Comparison of ENCODE assay signal across 8 mouse cellular contexts in genomic region chr19:5016782-5017181, GRCm38 (mm10). TPM values are rescaled to one million over a fixed set of nuclear protein-coding genes. Genes with fewer than 3 reads are reported as not detected.
A peak's percentile ranks its signal among the peaks of the same experiment; 100 is the strongest.
DNase-seq lines count a peak whose midpoint lies in the region; ATAC-seq and TF ChIP-seq lines count a peak whose summit lies in the region.

No protein-coding gene starts in this region.

- ATAC-seq in midbrain, embryonic 11.5 days (ENCODE audit: low FRiP score), result no peak
- no peak for ATAC-seq in midbrain, embryonic 13.5 days
- ATAC-seq in forebrain, embryonic 14.5 days, result no peak
- ATAC-seq in liver, embryonic 12.5 days, result no peak
- ATAC-seq in neural tube, embryonic 13.5 days (ENCODE audit: low read depth), result no peak

- H3K36me3 ChIP-seq in midbrain, embryonic 11.5 days (ENCODE audit: control insufficient read depth, insufficient read depth, low read length), result no peaks in the 10 kb centered on the region
- H3K36me3 ChIP-seq in midbrain, embryonic 13.5 days, result no peaks in the 10 kb centered on the region
- H3K36me3 ChIP-seq in forebrain, embryonic 14.5 days (ENCODE audit: control insufficient read depth, insufficient read depth, low read length), result no peaks in the 10 kb centered on the region
- H3K36me3 ChIP-seq in liver, embryonic 12.5 days, result no peaks in the 10 kb centered on the region
- no peaks in the 10 kb centered on the region for H3K36me3 ChIP-seq in neural tube, embryonic 13.5 days

- peak; percentile 61 for TF ChIP-seq CTCF in bone marrow macrophage, adult 2 months (IDR thresholded peaks at IDR 0.05; ENCODE audit: low read depth, low read length)

- H3K27me3 ChIP-seq in midbrain, embryonic 11.5 days (ENCODE audit: control insufficient read depth, insufficient read depth, low read length), result no peaks in the 10 kb centered on the region
- H3K27me3 ChIP-seq in midbrain, embryonic 13.5 days, result peaks cover 3% of the 10 kb centered on the region; the same call in 1 of the 2 replicates
- no peaks in the 10 kb centered on the region; the same call in 1 of the 2 replicates for H3K27me3 ChIP-seq in forebrain, embryonic 14.5 days (replicated peaks; ENCODE audit: control insufficient read depth, insufficient read depth, low read length)
- peaks cover 14% of the 10 kb centered on the region; the same call in 1 of the 2 replicates for H3K27me3 ChIP-seq in liver, embryonic 12.5 days (replicated peaks)
- H3K27me3 ChIP-seq in neural tube, embryonic 13.5 days, result no peaks in the 10 kb centered on the region; the same call in 1 of the 2 replicates

- 21% methylated on average over 12 of the region's 12 CpGs for WGBS in midbrain, embryonic 11.5 days
- 25% methylated on average over 12 of the region's 12 CpGs for WGBS in midbrain, embryonic 13.5 days
- WGBS in forebrain, embryonic 14.5 days, result 19% methylated on average over 12 of the region's 12 CpGs
- 17% methylated on average over 12 of the region's 12 CpGs for WGBS in liver, embryonic 12.5 days (ENCODE audit: insufficient replicate concordance)
- whole genome bisulfite sequencing in neural tube, embryonic 13.5 days, result 24% methylated on average over 12 of the region's 12 CpGs

- no peak overlapping the region for H3K9ac ChIP-seq in midbrain, embryonic 11.5 days (ENCODE audit: low read length)
- no peak overlapping the region for H3K9ac ChIP-seq in midbrain, embryonic 13.5 days (replicated peaks)
- H3K9ac ChIP-seq in forebrain, embryonic 14.5 days (ENCODE audit: low read length), result no peak overlapping the region
- no peak overlapping the region for H3K9ac ChIP-seq in liver, embryonic 12.5 days
- H3K9ac ChIP-seq in neural tube, embryonic 13.5 days, result no peak overlapping the region

- H3K4me1 ChIP-seq in midbrain, embryonic 11.5 days (ENCODE audit: control insufficient read depth, insufficient read depth, low read length), result no peaks in the 10 kb centered on the region
- H3K4me1 ChIP-seq in midbrain, embryonic 13.5 days (replicated peaks), result no peaks in the 10 kb centered on the region
- H3K4me1 ChIP-seq in bone marrow macrophage, adult 2 months (ENCODE audit: control insufficient read depth, insufficient read depth, low read length), result peaks cover 22% of the 10 kb centered on the region
- H3K4me1 ChIP-seq in forebrain, embryonic 14.5 days (ENCODE audit: control insufficient read depth, insufficient read depth, low read length), result no peaks in the 10 kb centered on the region
- no peaks in the 10 kb centered on the region for H3K4me1 ChIP-seq in liver, embryonic 12.5 days
- peaks cover 5% of the 10 kb centered on the region; the same call in 1 of the 2 replicates for H3K4me1 ChIP-seq in neural tube, embryonic 13.5 days (replicated peaks)

- TF ChIP-seq POLR2A in bone marrow macrophage, adult 2 months (IDR thresholded peaks at IDR 0.05; ENCODE audit: borderline replicate concordance, low read depth, low read length), result no peak

- no peak overlapping the region for H3K4me3 ChIP-seq in midbrain, embryonic 11.5 days (ENCODE audit: low read depth, low read length)
- H3K4me3 ChIP-seq in midbrain, embryonic 13.5 days (replicated peaks), result no peak overlapping the region
- H3K4me3 ChIP-seq in bone marrow macrophage, adult 2 months (ENCODE audit: insufficient read depth, low read length), result no peak overlapping the region
- H3K4me3 ChIP-seq in forebrain, embryonic 14.5 days (ENCODE audit: low read depth, low read length), result no peak overlapping the region
- no peak overlapping the region for H3K4me3 ChIP-seq in liver, embryonic 12.5 days
- no peak overlapping the region for H3K4me3 ChIP-seq in neural tube, embryonic 13.5 days

- no peaks in the 10 kb centered on the region for H3K9me3 ChIP-seq in midbrain, embryonic 11.5 days (ENCODE audit: control insufficient read depth, low read length)
- no peaks in the 10 kb centered on the region for H3K9me3 ChIP-seq in midbrain, embryonic 13.5 days
- H3K9me3 ChIP-seq in forebrain, embryonic 14.5 days (replicated peaks; ENCODE audit: control insufficient read depth, low read length), result no peaks in the 10 kb centered on the region
- no peaks in the 10 kb centered on the region for H3K9me3 ChIP-seq in liver, embryonic 12.5 days (replicated peaks)
- H3K9me3 ChIP-seq in neural tube, embryonic 13.5 days, result no peaks in the 10 kb centered on the region

- H3K27ac ChIP-seq in midbrain, embryonic 11.5 days (ENCODE audit: low read depth, low read length), result no peak overlapping the region
- no peak overlapping the region for H3K27ac ChIP-seq in midbrain, embryonic 13.5 days
- no peak overlapping the region for H3K27ac ChIP-seq in bone marrow macrophage, adult 2 months (ENCODE audit: insufficient read depth, low read depth, low read length)
- no peak overlapping the region for H3K27ac ChIP-seq in forebrain, embryonic 14.5 days (ENCODE audit: low read depth, low read length)
- no peak overlapping the region for H3K27ac ChIP-seq in liver, embryonic 12.5 days
- peak overlapping the region; percentile 23; the same call in 1 of the 2 replicates for H3K27ac ChIP-seq in neural tube, embryonic 13.5 days (replicated peaks)

- no peak overlapping the region for H3K4me2 ChIP-seq in midbrain, embryonic 11.5 days
- H3K4me2 ChIP-seq in midbrain, embryonic 13.5 days (replicated peaks), result no peak overlapping the region
- H3K4me2 ChIP-seq in forebrain, embryonic 14.5 days (ENCODE audit: low read length), result no peak overlapping the region
- peak overlapping the region; percentile 28; the same call in 1 of the 2 replicates for H3K4me2 ChIP-seq in liver, embryonic 12.5 days
- no peak overlapping the region for H3K4me2 ChIP-seq in neural tube, embryonic 13.5 days

- peak; percentile 91 for DNase-seq in midbrain, embryonic 11.5 days (ENCODE audit: low spot score, missing footprints)
- peak; percentile 79 for DNase-seq in forebrain, embryonic 14.5 days (ENCODE audit: low spot score)
- peak; percentile 85 for DNase-seq in induced T-regulatory cell, adult 2 months (ENCODE audit: low read depth)
- DNase-seq in thymus, postnatal 36 days, result peak; percentile 69 to 74

RNA-seq across cellular contexts. Expression of gene Slc29a2, which starts 6.9 kb away (rescaled TPM):
- 4.2 TPM in 2 replicates for polyA plus RNA-seq in midbrain, embryonic 11.5 days (2014; fragmentation: Nextera tagmentation; extraction: Ambion mirVana)
- 7.8 TPM in 2 replicates for polyA plus RNA-seq in midbrain, embryonic 13.5 days (2015; fragmentation: Nextera tagmentation; extraction: Ambion mirVana)
- polyA plus RNA-seq in bone marrow macrophage, adult 2 months (2012; ENCODE audit: insufficient read depth, insufficient read length, missing spikeins), result 0.91 and 1.2 TPM in 2 replicates
- 7.4 and 8.0 TPM in 2 replicates for polyA plus RNA-seq in forebrain, embryonic 14.5 days (2014; fragmentation: Nextera tagmentation; extraction: Ambion mirVana)
- polyA plus RNA-seq in liver, embryonic 12.5 days (2016; fragmentation: Nextera tagmentation; extraction: Ambion mirVana), result 3.3 and 3.8 TPM in 2 replicates
- 7.9 TPM in 2 replicates for polyA plus RNA-seq in neural tube, embryonic 13.5 days (2015; fragmentation: Nextera tagmentation; extraction: Ambion mirVana)

RNA-seq across cellular contexts. Expression of gene B4gat1, which starts 21.8 kb away (rescaled TPM):
- polyA plus RNA-seq in midbrain, embryonic 11.5 days (2014; fragmentation: Nextera tagmentation; extraction: Ambion mirVana), result 40.1 and 41.7 TPM in 2 replicates
- polyA plus RNA-seq in midbrain, embryonic 13.5 days (2015; fragmentation: Nextera tagmentation; extraction: Ambion mirVana), result 52.9 and 54.3 TPM in 2 replicates
- polyA plus RNA-seq in bone marrow macrophage, adult 2 months (2012; ENCODE audit: insufficient read depth, insufficient read length, missing spikeins), result 23.3 and 30.4 TPM in 2 replicates
- 45.4 and 55.1 TPM in 2 replicates for polyA plus RNA-seq in forebrain, embryonic 14.5 days (2014; fragmentation: Nextera tagmentation; extraction: Ambion mirVana)
- 10.9 and 13.2 TPM in 2 replicates for polyA plus RNA-seq in liver, embryonic 12.5 days (2016; fragmentation: Nextera tagmentation; extraction: Ambion mirVana)
- 61.1 and 64.5 TPM in 2 replicates for polyA plus RNA-seq in neural tube, embryonic 13.5 days (2015; fragmentation: Nextera tagmentation; extraction: Ambion mirVana)

RNA-seq across cellular contexts. Expression of gene AC124502.3, which starts 21.9 kb away (rescaled TPM):
- polyA plus RNA-seq in midbrain, embryonic 11.5 days (2014; fragmentation: Nextera tagmentation; extraction: Ambion mirVana), result 1.6 TPM in 2 replicates
- polyA plus RNA-seq in midbrain, embryonic 13.5 days (2015; fragmentation: Nextera tagmentation; extraction: Ambion mirVana), result 3.9 and 4.3 TPM in 2 replicates
- polyA plus RNA-seq in bone marrow macrophage, adult 2 months (2012; ENCODE audit: insufficient read depth, insufficient read length, missing spikeins), result 1.6 and 2.2 TPM in 2 replicates
- 1.2 and 1.7 TPM in 2 replicates for polyA plus RNA-seq in forebrain, embryonic 14.5 days (2014; fragmentation: Nextera tagmentation; extraction: Ambion mirVana)
- polyA plus RNA-seq in liver, embryonic 12.5 days (2016; fragmentation: Nextera tagmentation; extraction: Ambion mirVana), result 0.20 and 0.23 TPM in 2 replicates
- 3.1 and 5.1 TPM in 2 replicates for polyA plus RNA-seq in neural tube, embryonic 13.5 days (2015; fragmentation: Nextera tagmentation; extraction: Ambion mirVana)

RNA-seq across cellular contexts. Expression of gene Brms1, which starts 24.4 kb away (rescaled TPM):
- 66.1 and 68.4 TPM in 2 replicates for polyA plus RNA-seq in midbrain, embryonic 11.5 days (2014; fragmentation: Nextera tagmentation; extraction: Ambion mirVana)
- polyA plus RNA-seq in midbrain, embryonic 13.5 days (2015; fragmentation: Nextera tagmentation; extraction: Ambion mirVana), result 52.6 and 58.9 TPM in 2 replicates
- polyA plus RNA-seq in bone marrow macrophage, adult 2 months (2012; ENCODE audit: insufficient read depth, insufficient read length, missing spikeins), result 58.2 and 63.1 TPM in 2 replicates
- 56.2 and 56.8 TPM in 2 replicates for polyA plus RNA-seq in forebrain, embryonic 14.5 days (2014; fragmentation: Nextera tagmentation; extraction: Ambion mirVana)
- polyA plus RNA-seq in liver, embryonic 12.5 days (2016; fragmentation: Nextera tagmentation; extraction: Ambion mirVana), result 40.4 TPM in 2 replicates
- polyA plus RNA-seq in neural tube, embryonic 13.5 days (2015; fragmentation: Nextera tagmentation; extraction: Ambion mirVana), result 43.5 and 51.7 TPM in 2 replicates

RNA-seq across cellular contexts. Expression of gene Npas4, which starts 26.7 kb away (rescaled TPM):
- polyA plus RNA-seq in midbrain, embryonic 11.5 days (2014; fragmentation: Nextera tagmentation; extraction: Ambion mirVana), result 0.04 TPM in 1 of 2 replicates, not detected in the other
- 0.31 and 0.32 TPM in 2 replicates for polyA plus RNA-seq in midbrain, embryonic 13.5 days (2015; fragmentation: Nextera tagmentation; extraction: Ambion mirVana)
- polyA plus RNA-seq in bone marrow macrophage, adult 2 months (2012; ENCODE audit: insufficient read depth, insufficient read length, missing spikeins), result 1.3 and 1.6 TPM in 2 replicates
- polyA plus RNA-seq in forebrain, embryonic 14.5 days (2014; fragmentation: Nextera tagmentation; extraction: Ambion mirVana), result 0.08 and 0.14 TPM in 2 replicates
- polyA plus RNA-seq in liver, embryonic 12.5 days (2016; fragmentation: Nextera tagmentation; extraction: Ambion mirVana), result not detected in 2 replicates
- 0.12 and 0.25 TPM in 2 replicates for polyA plus RNA-seq in neural tube, embryonic 13.5 days (2015; fragmentation: Nextera tagmentation; extraction: Ambion mirVana)
